Mouse (Mus musculus): ENCODE measurements around the gene Amotl1.

GRCm38 (mm10) chr9:14613308-14614204 lies 31.3 kb downstream of the Amotl1 start:
- TF ChIP-seq CTCF (IDR thresholded peaks at IDR 0.05; ENCODE audit: low read depth) (no peak), EP300 (IDR thresholded peaks at IDR 0.05; ENCODE audit: low read depth) (no peak)

Data from heart, postnatal 0 days (tissue).